Mouse (Mus musculus) spleen, postnatal 36 days (tissue): ENCODE results near the gene Nlrp3.
A peak's percentile ranks its signal among the peaks of the same experiment; 100 is the strongest.

Source experiments
- DNase-seq, 2 experiments: peaks; one replicate each; pipeline ENCODE4 v3.0.0; 2022; ENCODE audit warnings: low spot score in 2 of 2, mixed read lengths in 1 of 2

The Nlrp3 gene

GRCm38 (mm10) chr11:59541324-59541723, at the start of gene Nlrp3:
TSS of gene Nlrp3 (plus strand) at chr11:59541568.
- DNase-seq: peak in 1 of 2 experiments; percentile 12

- no peak for DNase-seq
These were observed 44.6 kb upstream of the Nlrp3 start for GRCm38 (mm10) chr11:59496672-59497310.

- no peak for DNase-seq
These were observed 43.6 kb upstream of the Nlrp3 start for GRCm38 (mm10) chr11:59497747-59498146.

DNA sequence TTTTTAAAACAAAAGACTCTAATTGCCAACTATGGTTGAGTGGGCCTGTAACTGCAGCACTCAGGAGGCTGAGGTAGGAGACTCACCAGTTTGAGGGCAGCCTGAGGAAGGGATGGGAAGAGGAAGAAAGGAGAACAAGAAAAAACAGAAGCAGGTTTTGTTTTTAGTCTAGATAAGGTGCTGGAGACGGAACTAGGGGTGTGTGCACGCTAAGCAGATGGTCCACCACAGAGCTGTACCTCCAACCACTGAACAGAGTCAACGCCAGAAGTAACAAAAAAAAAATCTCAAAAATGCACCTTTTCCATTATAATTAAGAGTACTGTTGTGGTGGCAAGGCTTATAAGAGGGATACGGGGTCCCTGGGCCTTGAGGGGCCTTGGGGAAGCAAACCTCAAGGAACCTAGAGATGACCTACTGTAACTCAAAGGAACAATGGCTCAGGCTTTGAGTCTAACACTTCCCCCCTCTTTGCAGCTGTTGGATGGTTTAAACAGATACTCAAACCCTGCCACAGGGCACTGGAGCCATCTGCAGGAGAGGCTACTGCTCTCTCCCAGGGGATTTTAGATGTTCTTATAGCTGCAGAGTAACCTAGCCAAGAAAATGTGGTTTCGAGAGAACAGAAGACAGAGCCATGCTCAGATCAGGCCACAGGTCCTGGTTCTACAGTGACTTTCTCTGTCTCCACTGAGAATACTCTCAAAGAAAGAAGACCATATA, 39.2 kb upstream of the Nlrp3 start:
- DNase-seq: peak in 1 of 2 experiments; percentile 20

DNA sequence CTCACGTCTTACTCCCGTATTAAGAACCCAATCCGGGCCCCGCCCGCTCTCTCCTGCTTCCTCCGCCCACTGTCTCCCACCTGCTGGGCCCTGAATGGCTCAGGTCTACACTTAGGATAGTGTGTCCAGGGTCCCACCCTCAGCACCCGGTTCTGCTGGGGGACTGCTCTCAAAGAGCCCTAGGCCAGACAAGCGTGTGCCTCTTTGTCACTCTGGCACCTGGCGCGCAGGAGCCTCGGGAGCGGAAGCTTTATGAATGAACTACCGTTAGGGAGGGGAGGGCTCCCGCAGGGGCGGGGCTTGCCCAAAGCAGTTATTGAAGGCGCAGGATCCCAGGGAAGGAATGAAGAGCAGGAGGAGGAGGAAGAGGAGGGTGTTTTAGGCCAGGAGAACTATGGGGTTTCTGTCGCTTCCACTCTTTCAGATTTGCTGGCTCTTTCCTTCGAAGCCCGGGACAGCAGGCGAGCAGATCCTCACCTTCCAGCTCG, 36.0 kb upstream of the Nlrp3 start:
- DNase-seq: peak; percentile 58 to 72

DNA sequence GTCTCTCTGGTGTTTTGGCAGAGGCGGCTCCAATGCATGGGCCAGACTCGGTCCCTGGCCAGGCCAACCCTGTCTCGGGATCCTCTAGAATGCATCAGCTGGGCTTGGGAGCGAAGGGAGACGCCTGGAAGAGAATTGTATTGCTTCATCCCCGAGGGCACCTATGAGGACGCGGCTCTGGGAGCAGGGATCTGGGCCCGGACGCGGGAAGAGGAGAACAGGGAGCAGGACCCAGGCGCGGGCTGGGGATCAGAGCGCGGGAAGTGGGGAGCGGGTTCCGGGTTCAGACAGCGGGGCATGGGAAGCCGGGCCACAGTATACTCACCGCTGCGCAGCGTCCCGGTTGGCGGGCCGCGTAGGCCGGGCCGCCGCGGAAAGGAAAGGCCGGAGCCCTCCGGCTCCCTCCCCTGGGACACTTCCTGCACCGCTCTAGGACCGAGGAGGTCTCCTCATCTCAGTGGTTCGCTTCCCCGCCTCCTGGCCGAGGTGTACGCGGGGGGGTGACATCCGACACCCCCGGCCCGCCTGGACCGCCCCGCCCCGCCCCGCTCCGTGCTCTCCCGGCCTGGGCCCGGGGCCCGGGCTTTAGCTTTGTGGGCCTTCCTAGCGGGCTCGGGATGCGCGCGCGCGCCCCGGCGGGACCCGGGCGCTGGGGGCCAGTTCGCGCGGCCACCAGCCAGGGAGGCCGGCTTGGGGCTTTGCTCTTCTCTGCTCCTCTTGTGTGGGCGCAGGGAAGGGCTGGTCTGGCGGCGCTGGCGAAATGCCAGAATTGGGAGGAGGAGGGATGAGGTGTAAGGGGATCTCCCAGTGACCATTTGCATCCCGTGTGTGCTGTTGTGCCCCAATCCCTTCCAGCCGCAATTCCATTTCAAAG, 35.3 kb upstream of the Nlrp3 start:
- DNase-seq: peak; percentile 75 to 76

DNA sequence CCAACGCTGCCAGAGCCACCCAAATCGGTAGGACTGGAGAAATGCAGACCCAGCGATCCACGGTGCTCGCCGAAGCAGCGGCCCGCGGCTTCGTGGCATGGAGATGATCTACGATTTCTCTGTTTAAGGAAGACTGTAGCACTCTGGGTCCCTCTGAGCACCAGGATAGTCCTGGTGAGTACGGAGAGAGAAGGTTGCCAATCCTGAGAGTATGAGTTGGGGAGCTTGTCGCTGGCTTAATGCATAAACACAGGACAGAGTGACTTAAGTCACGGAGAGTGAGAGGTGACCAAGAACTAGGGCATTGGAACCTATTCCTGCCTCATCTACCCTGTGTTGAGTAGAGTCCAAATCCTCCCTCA, 34.7 kb upstream of the Nlrp3 start:
- no peak for DNase-seq

- DNase-seq: no peak
These were observed 29.8 kb upstream of the Nlrp3 start for GRCm38 (mm10) chr11:59511558-59511957.

DNA sequence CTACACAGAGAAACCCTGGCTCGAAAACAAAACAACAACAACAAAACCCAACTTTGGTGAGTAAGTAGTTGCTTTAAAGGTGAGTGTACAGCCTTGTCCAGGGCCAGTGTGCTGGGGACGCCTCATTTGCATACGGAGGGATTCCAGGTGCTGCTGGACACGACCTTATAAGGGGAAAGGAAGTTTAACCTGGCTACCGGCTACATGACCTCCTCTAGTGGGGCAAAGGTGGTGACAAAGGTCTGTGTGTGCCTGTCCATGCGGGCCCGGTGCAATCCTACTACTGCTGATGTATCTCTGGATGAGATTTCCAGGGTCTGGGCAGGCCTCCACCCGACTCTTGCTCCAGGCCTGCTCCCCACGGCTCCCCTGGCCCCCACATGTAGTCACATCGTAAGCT, 28.6 kb upstream of the Nlrp3 start:
- no peak for DNase-seq

DNA sequence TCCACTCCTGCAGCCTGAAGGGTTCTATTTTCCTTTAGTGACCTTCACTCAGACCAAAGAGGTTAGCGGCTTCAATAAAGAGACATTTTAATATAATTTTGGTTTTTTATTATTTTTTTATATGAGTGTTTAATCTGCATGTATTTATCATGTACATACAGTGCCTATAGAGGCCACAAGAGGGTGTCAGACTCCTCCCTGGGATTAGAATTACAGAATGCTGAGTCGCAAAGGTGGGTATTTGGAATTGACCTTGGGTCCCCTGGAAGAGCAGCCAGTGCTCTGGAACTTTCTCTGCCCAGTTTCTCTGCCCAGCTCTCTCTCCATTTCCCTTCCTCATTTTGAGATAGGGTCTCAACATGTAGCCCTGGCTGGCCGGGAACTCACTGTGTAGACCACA, 27.8 kb upstream of the Nlrp3 start:
- DNase-seq: no peak

DNA sequence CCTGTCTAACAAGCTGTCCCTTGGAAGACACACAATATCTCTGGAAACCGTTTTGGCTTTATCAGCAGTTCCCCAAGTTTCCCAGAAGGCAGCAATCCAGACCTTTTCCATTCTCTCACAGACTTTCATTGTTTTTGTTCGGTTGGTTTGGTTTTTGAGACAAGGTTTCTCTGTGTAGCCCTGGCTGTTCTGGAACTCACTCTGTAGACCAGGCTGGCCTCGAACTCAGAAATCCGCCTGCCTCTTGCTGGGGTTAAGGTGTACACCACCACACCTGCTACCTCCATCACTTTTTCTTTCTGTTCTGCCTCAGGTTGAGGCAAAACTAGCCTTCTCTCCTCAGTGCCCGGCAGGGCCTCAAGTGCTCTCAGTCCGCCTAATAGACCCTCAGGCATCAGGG, 27.0 kb upstream of the Nlrp3 start:
- no peak for DNase-seq

- no peak for DNase-seq
These were observed 26.6 kb upstream of the Nlrp3 start for GRCm38 (mm10) chr11:59514789-59515188.

DNA sequence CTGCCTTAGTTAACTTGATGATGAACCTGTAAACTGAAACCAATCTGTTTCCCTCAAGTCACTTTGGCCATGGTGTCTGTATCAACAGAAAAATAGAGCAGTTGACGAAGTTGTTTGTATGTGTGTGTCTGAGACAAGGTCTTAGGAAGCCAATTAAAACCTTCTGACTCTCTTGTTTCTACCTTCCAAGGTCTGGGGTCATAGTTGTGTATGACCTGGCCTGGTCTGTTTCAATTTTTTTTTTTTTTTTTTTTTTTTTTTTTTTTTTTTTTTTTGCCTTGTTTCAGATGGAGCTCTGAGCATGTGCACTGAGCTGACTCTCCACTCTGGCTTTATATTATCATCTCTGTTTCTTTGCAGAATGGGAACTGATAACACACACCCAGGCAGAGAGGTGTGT, 23.9 kb upstream of the Nlrp3 start:
- no peak for DNase-seq

- DNase-seq: peak in 1 of 2 experiments; percentile 32
These were observed 23.1 kb upstream of the Nlrp3 start for GRCm38 (mm10) chr11:59518226-59518625.

DNA sequence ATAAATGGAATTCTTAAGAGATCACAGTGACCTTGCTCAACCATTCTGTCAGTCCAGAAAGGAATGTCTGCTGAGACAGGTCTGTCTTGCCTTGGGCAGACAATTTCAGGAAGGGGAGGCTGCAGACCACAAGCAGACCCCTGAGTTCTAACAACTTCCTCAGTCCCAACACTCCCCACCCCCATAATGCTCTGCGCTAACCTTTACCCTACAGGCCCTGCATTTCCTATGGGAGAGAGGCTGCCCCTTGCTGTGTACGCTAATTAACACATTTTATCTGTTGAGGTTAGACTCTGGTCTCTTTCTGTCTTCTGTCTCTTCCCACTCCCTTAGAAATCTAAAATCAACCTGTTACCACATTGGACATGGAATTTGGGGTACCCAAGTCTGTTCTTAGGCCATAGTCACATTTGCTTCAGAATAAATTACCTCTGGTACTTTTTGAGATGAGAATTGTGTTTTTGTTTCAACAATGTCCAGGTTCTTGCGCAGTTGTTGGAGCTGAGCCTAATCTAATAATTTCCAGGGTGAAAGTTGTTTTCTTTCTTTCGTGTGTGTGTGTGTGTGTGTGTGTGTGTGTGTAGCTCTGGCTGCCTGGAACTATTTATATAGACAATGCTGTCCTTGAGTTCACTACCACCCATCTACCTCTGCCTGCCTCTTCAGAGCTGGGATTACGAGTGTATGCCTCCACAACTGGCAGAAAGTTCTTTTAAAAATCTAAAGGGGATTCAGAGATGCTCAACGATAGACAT, 21.4 kb upstream of the Nlrp3 start:
- DNase-seq: no peak

GRCm38 (mm10) chr11:59524150-59524549, 17.2 kb upstream of the Nlrp3 start:
- DNase-seq: no peak

GRCm38 (mm10) chr11:59525237-59525636, 16.1 kb upstream of the Nlrp3 start:
- DNase-seq: peak; percentile 72 to 76

DNA sequence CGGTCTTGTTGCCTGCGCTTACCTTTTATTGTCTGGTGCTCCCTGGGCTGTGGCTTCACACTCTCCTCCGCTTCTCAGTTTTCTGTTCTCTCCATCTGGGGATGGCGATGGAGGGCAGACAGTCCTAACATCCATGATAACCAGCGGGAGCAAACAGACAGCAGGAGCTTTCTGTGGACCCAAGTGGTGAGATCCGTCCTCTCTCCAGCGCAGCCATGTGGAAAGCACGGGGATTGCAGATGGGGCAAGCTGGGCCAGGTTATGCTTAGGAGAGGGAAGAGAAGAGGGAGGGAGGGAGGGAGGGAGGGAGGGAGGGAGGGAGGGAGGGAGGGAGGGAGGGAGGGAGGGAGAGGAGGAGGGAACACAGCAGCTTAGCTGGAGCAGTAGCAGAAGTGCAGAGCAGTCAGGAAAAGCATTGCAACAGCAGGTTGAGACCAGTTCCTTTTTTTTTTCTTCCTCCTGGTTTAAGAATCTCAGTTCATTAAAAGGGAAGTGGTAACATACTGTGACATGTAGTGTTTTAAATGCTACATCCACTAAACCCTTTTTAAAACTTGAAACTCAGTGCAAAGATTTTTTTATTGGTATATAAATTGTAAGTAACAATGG, 14.8 kb upstream of the Nlrp3 start, which contains the start of gene Zkscan17:
TSS of gene Zkscan17 (minus strand) at position 280 of the 609 bp plus-strand sequence.
- no peak for DNase-seq

DNA sequence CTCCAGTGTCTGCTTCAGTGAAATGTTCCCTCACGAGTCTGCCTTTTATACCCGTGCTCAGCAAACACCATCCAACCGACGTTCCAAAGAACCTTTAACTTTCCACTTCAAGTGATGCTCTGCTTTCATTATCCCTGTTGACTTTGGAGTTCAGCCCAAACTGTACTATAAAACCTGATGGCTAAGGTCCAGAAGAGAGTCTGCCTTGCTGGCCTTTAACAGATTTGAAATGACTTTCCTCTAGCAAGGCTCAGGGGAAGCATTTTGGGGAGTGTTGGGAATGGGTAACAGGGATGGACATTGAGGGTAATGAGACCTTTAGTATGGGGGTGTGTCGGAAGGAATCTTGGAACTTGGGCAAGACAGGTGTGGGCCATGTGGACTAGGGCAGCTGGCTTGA, 11.1 kb upstream of the Nlrp3 start:
- DNase-seq: no peak

DNA sequence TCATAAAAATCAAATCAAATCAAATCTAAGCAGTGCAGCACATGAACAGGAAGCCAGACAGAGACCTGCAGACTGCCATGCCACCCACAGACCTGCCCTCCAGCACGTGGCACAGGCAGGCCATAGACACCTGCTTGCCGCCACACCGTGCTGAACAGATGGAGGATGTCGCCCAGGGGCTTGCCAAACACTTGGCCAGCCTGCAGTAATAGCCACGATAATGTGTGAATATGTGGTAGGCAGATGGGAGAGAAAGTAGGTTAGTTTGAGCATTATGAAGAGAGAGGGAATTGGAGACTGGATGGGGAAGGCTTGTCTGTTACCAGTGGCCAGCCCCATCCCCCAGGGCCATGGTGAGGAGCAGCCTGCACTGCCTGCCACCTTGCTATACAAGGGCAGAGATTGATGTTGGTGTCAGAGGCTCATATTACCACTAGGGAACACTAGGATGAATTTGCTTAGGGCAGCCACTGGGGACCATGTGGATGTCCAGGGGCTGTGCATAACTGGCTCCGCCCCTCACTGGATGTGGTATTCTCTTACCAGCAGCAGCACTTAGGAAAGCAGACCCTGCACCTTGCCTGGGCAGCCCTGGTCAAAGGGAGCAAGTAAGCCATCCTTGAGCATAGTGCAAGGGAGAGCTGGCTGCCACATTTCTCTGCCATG, 10.4 kb upstream of the Nlrp3 start:
- DNase-seq: no peak

GRCm38 (mm10) chr11:59531562-59531961, 9.8 kb upstream of the Nlrp3 start:
- no peak for DNase-seq
